Mouse (Mus musculus) E14TG2a.4 (cell line): ENCODE measurements around the gene Smco2.

ENCODE experiments used
- H3K27me3 ChIP-seq: 2 replicates; pipeline ENCODE4 v1.6.1; 2014; ENCODE audit warnings: low read length, control low read depth; ENCODE audit not compliant: insufficient read depth
- H3K36me3 ChIP-seq: 2 replicates; pipeline ENCODE4 v1.6.1; 2014; ENCODE audit warnings: low read length, control low read depth; ENCODE audit not compliant: insufficient read depth
- H3K4me1 ChIP-seq: replicated peaks from 2 replicates; pipeline ENCODE4 v1.6.1; 2014; ENCODE audit warnings: low read depth, low read length, control low read depth
- H3K4me3 ChIP-seq: replicated peaks from 2 replicates; pipeline ENCODE4 v1.5.1; 2014; ENCODE audit warnings: mild to moderate bottlenecking, low read length
- H3K9me3 ChIP-seq: 2 replicates; pipeline ENCODE4 v1.6.1; 2014; ENCODE audit warnings: low read length, control low read depth
- CTCF ChIP-seq: conservative IDR thresholded peaks from 2 replicates; pipeline ENCODE4 v1.5.1; 2014; ENCODE audit warnings: low read length
- NANOG ChIP-seq: IDR thresholded peaks from 2 replicates; pipeline ENCODE4 v1.6.1; 2014; ENCODE audit warnings: borderline replicate concordance, low read length, mixed read lengths
- POU5F1 ChIP-seq: IDR thresholded peaks from 2 replicates; pipeline ENCODE4 v1.6.1; 2014; ENCODE audit warnings: low read length, borderline replicate concordance

Smco2 gene

GRCm38 (mm10) chr6:146908801-146909200 is 58.9 kb downstream of the Smco2 start:
- Histone ChIP-seq H3K4me3 (no peak overlapping the region), H3K36me3 (no peaks in the 10 kb centered on the region), H3K27me3 (no peaks in the 10 kb centered on the region), H3K9me3 (no peaks in the 10 kb centered on the region), H3K4me1 (peaks cover 22% of the 10 kb centered on the region)
- TF ChIP-seq NANOG (no peak), POU5F1 (no peak), CTCF (no peak)

GRCm38 (mm10) chr6:146909725-146910489 is 60.0 kb downstream of the Smco2 start:
- no peak for TF ChIP-seq NANOG
- no peak for TF ChIP-seq CTCF
- no peak for TF ChIP-seq POU5F1

GRCm38 (mm10) chr6:146910801-146911200 is 60.9 kb downstream of the Smco2 start:
- no peaks in the 10 kb centered on the region for H3K9me3 ChIP-seq
- TF ChIP-seq NANOG (no peak), CTCF (no peak), POU5F1 (no peak)
- H3K4me3 ChIP-seq, result no peak overlapping the region
- no peaks in the 10 kb centered on the region for H3K27me3 ChIP-seq
- H3K36me3 ChIP-seq, result no peaks in the 10 kb centered on the region
- peaks cover 22% of the 10 kb centered on the region for H3K4me1 ChIP-seq

More at GRCm38 (mm10) chr6:146909725-146910489, 60.0 kb downstream of the Smco2 start:
- Histone ChIP-seq H3K9me3 (no peaks in the 10 kb centered on the region), H3K27me3 (no peaks in the 10 kb centered on the region), H3K4me3 (no peak overlapping the region), H3K36me3 (no peaks in the 10 kb centered on the region), H3K4me1 (peaks cover 22% of the 10 kb centered on the region)

GRCm38 (mm10) chr6:146912835-146913488 is 63.1 kb downstream of the Smco2 start:
- no peaks in the 10 kb centered on the region for H3K9me3 ChIP-seq
- no peaks in the 10 kb centered on the region for H3K36me3 ChIP-seq
- H3K4me1 ChIP-seq, result peaks cover 22% of the 10 kb centered on the region
- no peak overlapping the region for H3K4me3 ChIP-seq
- no peaks in the 10 kb centered on the region for H3K27me3 ChIP-seq
- TF ChIP-seq CTCF (no peak), POU5F1 (no peak), NANOG (peak; percentile 75; the same call in 1 of the 2 replicates)

GRCm38 (mm10) chr6:146913489-146914198 is 63.7 kb downstream of the Smco2 start:
- Histone ChIP-seq H3K36me3 (no peaks in the 10 kb centered on the region), H3K9me3 (no peaks in the 10 kb centered on the region), H3K4me3 (no peak overlapping the region), H3K27me3 (no peaks in the 10 kb centered on the region), H3K4me1 (peaks cover 22% of the 10 kb centered on the region)
- TF ChIP-seq CTCF, result no peak
- no peak for TF ChIP-seq NANOG
- no peak for TF ChIP-seq POU5F1

- TF ChIP-seq NANOG (no peak), POU5F1 (no peak), CTCF (no peak)
- no peaks in the 10 kb centered on the region for H3K36me3 ChIP-seq
- no peak overlapping the region for H3K4me3 ChIP-seq
- H3K9me3 ChIP-seq, result no peaks in the 10 kb centered on the region
- no peaks in the 10 kb centered on the region for H3K27me3 ChIP-seq
- H3K4me1 ChIP-seq, result peaks cover 22% of the 10 kb centered on the region
Observed at GRCm38 (mm10) chr6:146915808-146916207, 65.9 kb downstream of the Smco2 start.

- peaks cover 11% of the 10 kb centered on the region for H3K4me1 ChIP-seq
- H3K9me3 ChIP-seq, result no peaks in the 10 kb centered on the region
- no peaks in the 10 kb centered on the region for H3K36me3 ChIP-seq
- no peaks in the 10 kb centered on the region for H3K27me3 ChIP-seq
- no peak for TF ChIP-seq POU5F1
- TF ChIP-seq NANOG, result no peak
- H3K4me3 ChIP-seq, result no peak overlapping the region
Observed at GRCm38 (mm10) chr6:146917396-146917795, 67.5 kb downstream of the Smco2 start.

GRCm38 (mm10) chr6:146918341-146918740 is 68.4 kb downstream of the Smco2 start:
- Histone ChIP-seq H3K4me1 (peaks cover 2% of the 10 kb centered on the region), H3K27me3 (no peaks in the 10 kb centered on the region), H3K36me3 (no peaks in the 10 kb centered on the region), H3K9me3 (no peaks in the 10 kb centered on the region), H3K4me3 (no peak overlapping the region)
- TF ChIP-seq POU5F1 (no peak), CTCF (no peak), NANOG (no peak)
